Mouse (Mus musculus) heart, adult 2 months (tissue): ENCODE data around the gene Calcrl.

Experiments used
- EP300 ChIP-seq: fragments of 200-500 bp; IDR thresholded peaks from 2 replicates; pipeline ENCODE4 v1.6.1; 2011; ENCODE audit warnings: low read depth, low read length, control low read depth; ENCODE audit not compliant: insufficient read depth
- POLR2A ChIP-seq: fragments of 200-500 bp; IDR thresholded peaks from 2 replicates; pipeline ENCODE4 v1.6.1; 2011; ENCODE audit warnings: mild to moderate bottlenecking, low read depth, low read length, control low read depth; ENCODE audit not compliant: insufficient read depth

DNA sequence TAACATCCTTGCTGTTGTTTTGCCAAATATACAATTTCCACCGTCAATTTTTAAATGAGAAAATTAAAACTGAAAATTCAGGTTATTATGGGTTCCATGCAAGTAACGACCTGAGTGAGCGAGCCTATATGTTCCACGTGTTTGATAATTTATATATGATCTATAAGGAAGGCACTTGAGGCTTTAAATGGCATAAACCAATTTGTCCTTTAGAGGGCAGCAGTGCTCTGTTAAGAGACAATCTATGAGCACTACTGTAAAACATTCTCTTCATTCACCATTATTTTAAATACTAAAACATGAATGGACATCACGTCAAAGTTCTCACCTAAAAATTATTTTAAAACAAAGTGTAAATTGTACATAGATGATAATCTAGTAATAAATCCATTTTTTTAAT, 28.8 kb upstream of the Calcrl start:
- no peak for TF ChIP-seq EP300
- TF ChIP-seq POLR2A: no peak
